Mouse (Mus musculus) embryonic fibroblast, embryonic 13.5 days (primary cell): ENCODE measurements around the gene Cbx4.

Source experiments
- CTCF ChIP-seq: IDR thresholded peaks from 2 replicates; pipeline ENCODE4 v1.5.1; 2011; ENCODE audit warnings: mild to moderate bottlenecking, control low read depth, low read length, moderate library complexity, borderline replicate concordance; ENCODE audit not compliant: insufficient read depth
- POLR2A ChIP-seq: IDR thresholded peaks from 2 replicates; pipeline ENCODE4 v1.6.1; 2011; ENCODE audit warnings: low read depth, mild to moderate bottlenecking, control low read depth, low read length, moderate library complexity

- TF ChIP-seq POLR2A (no peak), CTCF (no peak)
These were observed 8.3 kb downstream of the Cbx4 start for GRCm38 (mm10) chr11:119077755-119078154.
